Mouse (Mus musculus): Measurements from ENCODE around the gene Ttll4. TPM values are rescaled to one million over a fixed set of nuclear protein-coding genes. Genes with fewer than 3 reads are reported as not detected.

Ttll4 gene
- polyA plus RNA-seq, 1 experiment from 2014 or later = 2.1 TPM

GRCm38 (mm10) chr1:74728446-74728845 lies 66.9 kb downstream of the Ttll4 start:
- Histone ChIP-seq H3K4me1 (replicated peaks; ENCODE audit: control insufficient read depth, insufficient read depth, low read length) (no peaks in the 10 kb centered on the region; the same call in 1 of the 2 replicates), H3K27me3 (replicated peaks; ENCODE audit: control insufficient read depth, insufficient read depth, low read length) (no peaks in the 10 kb centered on the region), H3K4me3 (ENCODE audit: low read depth, low read length) (no peak overlapping the region), H3K9me3 (ENCODE audit: control insufficient read depth) (no peaks in the 10 kb centered on the region), H3K27ac (ENCODE audit: low read depth, low read length) (no peak overlapping the region), H3K9ac (ENCODE audit: low read depth, low read length) (no peak overlapping the region), H3K36me3 (ENCODE audit: control insufficient read depth, insufficient read depth) (no peaks in the 10 kb centered on the region), H3K4me2 (replicated peaks; ENCODE audit: low read depth) (no peak overlapping the region)
- TF ChIP-seq CTCF (IDR thresholded peaks at IDR 0.05; ENCODE audit: low read depth) = no peak
- whole genome bisulfite sequencing = 74% methylated on average over 8 of the region's 8 CpGs
- ATAC-seq = no peak

- no peaks in the 10 kb centered on the region for H3K9me3 ChIP-seq (ENCODE audit: control insufficient read depth)
- no peaks in the 10 kb centered on the region for H3K27me3 ChIP-seq (replicated peaks; ENCODE audit: control insufficient read depth, insufficient read depth, low read length)
- TF ChIP-seq CTCF (IDR thresholded peaks at IDR 0.05; ENCODE audit: low read depth) = no peak
- no peak overlapping the region for H3K9ac ChIP-seq (ENCODE audit: low read depth, low read length)
- WGBS = 83% methylated on average over 12 of the region's 12 CpGs
- H3K4me2 ChIP-seq (replicated peaks; ENCODE audit: low read depth) = no peak overlapping the region
- no peak for ATAC-seq
- no peak overlapping the region for H3K27ac ChIP-seq (ENCODE audit: low read depth, low read length)
- H3K36me3 ChIP-seq (ENCODE audit: control insufficient read depth, insufficient read depth) = no peaks in the 10 kb centered on the region; the same call in 1 of the 2 replicates
- no peak overlapping the region for H3K4me3 ChIP-seq (ENCODE audit: low read depth, low read length)
- no peaks in the 10 kb centered on the region for H3K4me1 ChIP-seq (replicated peaks; ENCODE audit: control insufficient read depth, insufficient read depth, low read length)
Measured at GRCm38 (mm10) chr1:74736977-74737376, 75.4 kb downstream of the Ttll4 start.

- H3K36me3 ChIP-seq (ENCODE audit: control insufficient read depth, insufficient read depth) = no peaks in the 10 kb centered on the region; the same call in 1 of the 2 replicates
- no peak overlapping the region for H3K27ac ChIP-seq (ENCODE audit: low read depth, low read length)
- no peak for TF ChIP-seq CTCF (IDR thresholded peaks at IDR 0.05; ENCODE audit: low read depth)
- no peaks in the 10 kb centered on the region for H3K27me3 ChIP-seq (replicated peaks; ENCODE audit: control insufficient read depth, insufficient read depth, low read length)
- H3K9me3 ChIP-seq (ENCODE audit: control insufficient read depth) = no peaks in the 10 kb centered on the region
- H3K9ac ChIP-seq (ENCODE audit: low read depth, low read length) = no peak overlapping the region
- no peaks in the 10 kb centered on the region for H3K4me1 ChIP-seq (replicated peaks; ENCODE audit: control insufficient read depth, insufficient read depth, low read length)
- 92% methylated on average over 7 of the region's 7 CpGs for WGBS
- no peak overlapping the region for H3K4me2 ChIP-seq (replicated peaks; ENCODE audit: low read depth)
- no peak for ATAC-seq
- H3K4me3 ChIP-seq (ENCODE audit: low read depth, low read length) = no peak overlapping the region
Measured at GRCm38 (mm10) chr1:74737500-74737899, 76.0 kb downstream of the Ttll4 start.

GRCm38 (mm10) chr1:74740846-74741245 lies 79.3 kb downstream of the Ttll4 start:
- no peak for TF ChIP-seq CTCF (IDR thresholded peaks at IDR 0.05; ENCODE audit: low read depth)
- whole genome bisulfite sequencing = 79% methylated on average over 7 of the region's 7 CpGs
- H3K27me3 ChIP-seq (replicated peaks; ENCODE audit: control insufficient read depth, insufficient read depth, low read length) = no peaks in the 10 kb centered on the region
- no peak overlapping the region for H3K9ac ChIP-seq (ENCODE audit: low read depth, low read length)
- H3K27ac ChIP-seq (ENCODE audit: low read depth, low read length) = no peak overlapping the region
- ATAC-seq = no peak
- no peak overlapping the region for H3K4me3 ChIP-seq (ENCODE audit: low read depth, low read length)
- no peak overlapping the region for H3K4me2 ChIP-seq (replicated peaks; ENCODE audit: low read depth)
- no peaks in the 10 kb centered on the region for H3K9me3 ChIP-seq (ENCODE audit: control insufficient read depth)
- no peaks in the 10 kb centered on the region for H3K4me1 ChIP-seq (replicated peaks; ENCODE audit: control insufficient read depth, insufficient read depth, low read length)
- no peaks in the 10 kb centered on the region; the same call in 1 of the 2 replicates for H3K36me3 ChIP-seq (ENCODE audit: control insufficient read depth, insufficient read depth)

GRCm38 (mm10) chr1:74747335-74747734 lies 85.8 kb downstream of the Ttll4 start:
- Histone ChIP-seq H3K27ac (ENCODE audit: low read depth, low read length) (no peak overlapping the region), H3K9ac (ENCODE audit: low read depth, low read length) (no peak overlapping the region), H3K27me3 (replicated peaks; ENCODE audit: control insufficient read depth, insufficient read depth, low read length) (0 out of 2 replicates have a peak, but pooled peaks cover 3% of the 10 kb centered on the region), H3K4me1 (replicated peaks; ENCODE audit: control insufficient read depth, insufficient read depth, low read length) (no peaks in the 10 kb centered on the region; the same call in none of the 2 replicates), H3K9me3 (ENCODE audit: control insufficient read depth) (no peaks in the 10 kb centered on the region), H3K4me3 (ENCODE audit: low read depth, low read length) (no peak overlapping the region), H3K4me2 (replicated peaks; ENCODE audit: low read depth) (no peak overlapping the region), H3K36me3 (ENCODE audit: control insufficient read depth, insufficient read depth) (no peaks in the 10 kb centered on the region)
- no peak for ATAC-seq
- TF ChIP-seq CTCF (IDR thresholded peaks at IDR 0.05; ENCODE audit: low read depth) = no peak
- whole genome bisulfite sequencing = 71% methylated on average over 5 of the region's 5 CpGs

GRCm38 (mm10) chr1:74748643-74749271 lies 87.2 kb downstream of the Ttll4 start, which contains the start of gene Prkag3:
Gene Prkag3 (minus strand): TSS chr1:74749221.
- 0 out of 2 replicates have a peak, but pooled peaks cover 3% of the 10 kb centered on the region for H3K27me3 ChIP-seq (replicated peaks; ENCODE audit: control insufficient read depth, insufficient read depth, low read length)
- H3K36me3 ChIP-seq (ENCODE audit: control insufficient read depth, insufficient read depth) = no peaks in the 10 kb centered on the region
- peak; percentile 56 for ATAC-seq
- no peaks in the 10 kb centered on the region for H3K9me3 ChIP-seq (ENCODE audit: control insufficient read depth)
- no peaks in the 10 kb centered on the region; the same call in none of the 2 replicates for H3K4me1 ChIP-seq (replicated peaks; ENCODE audit: control insufficient read depth, insufficient read depth, low read length)
- H3K4me3 ChIP-seq (ENCODE audit: low read depth, low read length) = peak within 1 kb of the TSS; percentile 22
- H3K4me2 ChIP-seq (replicated peaks; ENCODE audit: low read depth) = peak within 1 kb of the TSS; percentile 61
- TF ChIP-seq CTCF (IDR thresholded peaks at IDR 0.05; ENCODE audit: low read depth) = peak; percentile 79
- H3K9ac ChIP-seq (ENCODE audit: low read depth, low read length) = no peak within 1 kb of the TSS
- 11% methylated on average over 30 of the region's 30 CpGs for WGBS
- H3K27ac ChIP-seq (ENCODE audit: low read depth, low read length) = no peak within 1 kb of the TSS
